Mouse (Mus musculus) MEL (cell line): Measurements from ENCODE around the gene Zfp64. TPM values are rescaled to one million over a fixed set of nuclear protein-coding genes. Genes with fewer than 3 reads are reported as not detected.

Experiments
- DNase-seq: peaks from one replicate; pipeline ENCODE4 v3.0.0; 2011; ENCODE audit warnings: low read depth, low spot score
- H3K27ac ChIP-seq: 2 replicates; pipeline ENCODE4 v1.5.1; 2012; ENCODE audit warnings: low read depth, mild to moderate bottlenecking, control low read depth, low read length, moderate library complexity; ENCODE audit not compliant: control insufficient read depth
- H3K27me3 ChIP-seq, 2 experiments: fragments of 150-350 bp in 1 of 2; sonication (generic) in 1 of 2; 2 replicates each; pipeline ENCODE4 v1.6.1; 2012; ENCODE audit warnings: low read length in 2 of 2, mild to moderate bottlenecking in 2 of 2, improper control_type of control experiment in 1 of 2, moderate library complexity in 1 of 2; ENCODE audit not compliant: insufficient read depth in 2 of 2, control insufficient read depth in 1 of 2
- H3K36me3 ChIP-seq, 2 experiments: 2 replicates each; pipeline ENCODE4 v1.6.1; 2012 to 2014; ENCODE audit warnings: low read length in 2 of 2, improper control_type of control experiment in 1 of 2, inconsistent platforms in 1 of 2, mild to moderate bottlenecking in 1 of 2; ENCODE audit not compliant: insufficient read depth in 2 of 2, control insufficient read depth in 1 of 2
- H3K4me1 ChIP-seq, 2 experiments: fragments of 150-350 bp in 1 of 2; sonication (generic) in 1 of 2; 2 replicates each; pipeline ENCODE4 v1.6.1; 2012; ENCODE audit warnings: low read length in 2 of 2, improper control_type of control experiment in 1 of 2, mild to moderate bottlenecking in 1 of 2; ENCODE audit not compliant: insufficient read depth in 2 of 2, control insufficient read depth in 1 of 2
- H3K4me3 ChIP-seq, 2 experiments: fragments of 150-350 bp in 1 of 2; sonication (generic) in 1 of 2; 2 replicates each; pipeline ENCODE4 v1.5.1; 2012; ENCODE audit warnings: low read depth in 2 of 2, low read length in 2 of 2, mild to moderate bottlenecking in 2 of 2, moderate library complexity in 2 of 2, control low read depth in 1 of 2, improper control_type of control experiment in 1 of 2; ENCODE audit not compliant: control insufficient read depth in 1 of 2, insufficient read depth in 1 of 2
- H3K79me2 ChIP-seq: 2 replicates; pipeline ENCODE4 v1.6.1; 2012; ENCODE audit warnings: mild to moderate bottlenecking, low read length, moderate library complexity; ENCODE audit not compliant: control insufficient read depth, poor library complexity, insufficient read depth
- H3K9ac ChIP-seq: 2 replicates; pipeline ENCODE4 v1.6.1; 2012; ENCODE audit warnings: low read depth, mild to moderate bottlenecking, control low read depth, low read length, moderate library complexity; ENCODE audit not compliant: control insufficient read depth, poor library complexity, severe bottlenecking
- H3K9me3 ChIP-seq: fragments of 150-350 bp; sonication (generic); replicated peaks from 2 replicates; pipeline ENCODE4 v1.6.1; 2012; ENCODE audit warnings: mild to moderate bottlenecking, low read length, improper control_type of control experiment, moderate library complexity; ENCODE audit not compliant: insufficient read depth
- BHLHE40 ChIP-seq: IDR thresholded peaks from 2 replicates; pipeline ENCODE4 v1.6.1; 2012; ENCODE audit warnings: low read depth, mild to moderate bottlenecking, inconsistent platforms, low read length, improper control_type of control experiment, borderline replicate concordance
- CHD1 ChIP-seq: IDR thresholded peaks from 2 replicates; pipeline ENCODE4 v1.6.1; 2012; ENCODE audit warnings: low read depth, mild to moderate bottlenecking, inconsistent platforms, low read length, improper control_type of control experiment
- CTCF ChIP-seq, 3 experiments: IDR thresholded peaks in 2 of 3; conservative IDR thresholded peaks in 1 of 3; 2 replicates each; pipeline ENCODE4 v1.5.1; 2011 to 2012; ENCODE audit warnings: low read length in 3 of 3, low read depth in 2 of 3, mild to moderate bottlenecking in 2 of 3, improper control_type of control experiment in 1 of 3, inconsistent platforms in 1 of 3, mixed read lengths in 1 of 3, moderate library complexity in 1 of 3; ENCODE audit not compliant: control insufficient read depth in 1 of 3, insufficient read depth in 1 of 3, poor library complexity in 1 of 3, severe bottlenecking in 1 of 3
- E2F4 ChIP-seq: IDR thresholded peaks from 2 replicates; pipeline ENCODE4 v1.6.1; 2011; ENCODE audit warnings: low read depth, low read length, improper control_type of control experiment, borderline replicate concordance
- JUND ChIP-seq: IDR thresholded peaks from 2 replicates; pipeline ENCODE4 v1.6.1; 2011; ENCODE audit warnings: low read depth, mild to moderate bottlenecking, improper control_type of control experiment, low read length
- KAT2A ChIP-seq: conservative IDR thresholded peaks from 2 replicates; pipeline ENCODE4 v1.6.1; 2012; ENCODE audit warnings: low read depth, low read length, improper control_type of control experiment, inconsistent platforms
- MEF2A ChIP-seq: IDR thresholded peaks from 2 replicates; pipeline ENCODE4 v1.6.1; 2014; ENCODE audit warnings: low read depth, mild to moderate bottlenecking, inconsistent platforms, low read length, improper control_type of control experiment; ENCODE audit not compliant: poor library complexity, insufficient replicate concordance, severe bottlenecking; ENCODE audit errors: extremely low read depth
- NRF1 ChIP-seq: IDR thresholded peaks from 2 replicates; pipeline ENCODE4 v1.6.1; 2014; ENCODE audit warnings: low read depth, mild to moderate bottlenecking, inconsistent platforms, low read length, improper control_type of control experiment, moderate library complexity; ENCODE audit not compliant: poor library complexity, insufficient read depth, severe bottlenecking
- SMC3 ChIP-seq: IDR thresholded peaks from 2 replicates; pipeline ENCODE4 v1.6.1; 2011; ENCODE audit warnings: low read depth, low read length, improper control_type of control experiment
- TAL1 ChIP-seq: IDR thresholded peaks from 2 replicates; pipeline ENCODE4 v1.6.1; 2012; ENCODE audit warnings: mild to moderate bottlenecking, inconsistent platforms, low read length, moderate library complexity, mixed read lengths
- UBTF ChIP-seq: IDR thresholded peaks from 2 replicates; pipeline ENCODE4 v1.6.1; 2012; ENCODE audit warnings: low read depth, mild to moderate bottlenecking, inconsistent platforms, low read length, improper control_type of control experiment, moderate library complexity, borderline replicate concordance; ENCODE audit not compliant: insufficient read depth
- USF2 ChIP-seq, 2 experiments: IDR thresholded peaks; 2 replicates each; pipeline ENCODE4 v1.6.1; 2011 to 2012; ENCODE audit warnings: improper control_type of control experiment in 2 of 2, low read length in 2 of 2, borderline replicate concordance in 1 of 2, inconsistent platforms in 1 of 2, low read depth in 1 of 2, mild to moderate bottlenecking in 1 of 2; ENCODE audit not compliant: insufficient read depth in 1 of 2
- ZKSCAN1 ChIP-seq: IDR thresholded peaks from 2 replicates; pipeline ENCODE4 v1.6.1; 2012; ENCODE audit warnings: low read depth, mild to moderate bottlenecking, inconsistent platforms, low read length, improper control_type of control experiment, moderate library complexity
- polyA plus RNA-seq, 2 experiments: library from polyadenylated mRNA; stranded (reverse) in 1 of 2; unstranded in 1 of 2; fragments of >175 nt in 1 of 2; fragments of >200 nt in 1 of 2; gene quantifications; 2 replicates each; pipeline versions ENCODE4 v1.2.1 to v1.2.4; 2012; ENCODE audit warnings: low replicate concordance in 2 of 2, low read depth in 1 of 2; ENCODE audit not compliant: insufficient read length in 2 of 2, insufficient read depth in 1 of 2, missing spikeins in 1 of 2
- total RNA-seq: library from RNA; depleted of rRNA; stranded (reverse); fragments of 300-350 nt; gene quantifications from 2 replicates; pipeline ENCODE4 v1.2.3, GENCODE M21; 2012

The Zfp64 gene
- total and polyA plus RNA-seq, 3 experiments, result 22.4 to 35.8 TPM; not detected in 1

- no peak overlapping the region for H3K27ac ChIP-seq
- TF ChIP-seq JUND, result no peak
- TF ChIP-seq SMC3, result no peak
- no peak for TF ChIP-seq ZKSCAN1
- no peak for TF ChIP-seq MEF2A
- no peak for TF ChIP-seq NRF1
- TF ChIP-seq BHLHE40, result no peak
- TF ChIP-seq KAT2A, result no peak
- TF ChIP-seq UBTF, result no peak
- TF ChIP-seq TAL1, result no peak
- TF ChIP-seq, all 39 proteins: peak for 0
- H3K4me1 ChIP-seq, result no peaks in the 10 kb centered on the region
- no peaks in the 10 kb centered on the region for H3K9me3 ChIP-seq
- no peak overlapping the region for H3K4me3 ChIP-seq
- H3K27me3 ChIP-seq, result no peaks in the 10 kb centered on the region
- H3K9ac ChIP-seq, result no peak overlapping the region
- no peak for DNase-seq
- no peaks in the 10 kb centered on the region for H3K36me3 ChIP-seq
- H3K79me2 ChIP-seq, result no peaks in the 10 kb centered on the region
Observed at GRCm38 (mm10) chr2:168939261-168939933, 16.0 kb downstream of the Zfp64 start.

DNA sequence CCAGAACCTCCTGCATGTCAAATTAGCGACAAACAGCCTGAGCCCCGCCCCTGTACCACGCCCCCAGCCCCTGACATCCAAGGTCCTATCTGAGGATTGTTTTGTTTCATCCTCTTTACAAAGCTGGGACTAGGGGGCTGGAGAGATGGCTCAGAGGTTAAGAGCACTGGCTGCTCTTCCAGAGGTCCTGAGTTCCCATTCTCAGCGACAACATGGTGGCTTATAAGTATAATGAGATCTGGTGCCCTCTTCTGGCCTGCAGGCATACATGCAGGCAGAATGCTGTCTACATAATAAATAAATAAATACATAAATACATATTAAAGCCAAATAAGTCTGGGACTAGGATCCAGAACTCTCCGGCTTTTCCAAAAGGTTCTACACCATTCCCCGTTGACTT, 18.5 kb downstream of the Zfp64 start:
- no peaks in the 10 kb centered on the region for H3K9me3 ChIP-seq
- H3K4me3 ChIP-seq, result no peak overlapping the region
- H3K27me3 ChIP-seq, result no peaks in the 10 kb centered on the region
- H3K79me2 ChIP-seq, result no peaks in the 10 kb centered on the region
- DNase-seq, result peak; percentile 16
- no peaks in the 10 kb centered on the region for H3K4me1 ChIP-seq
- H3K27ac ChIP-seq, result no peak overlapping the region
- no peaks in the 10 kb centered on the region for H3K36me3 ChIP-seq
- H3K9ac ChIP-seq, result no peak overlapping the region
- TF ChIP-seq JUND, result no peak
- TF ChIP-seq SMC3, result no peak
- no peak for TF ChIP-seq CHD1
- TF ChIP-seq USF2 (IDR thresholded peaks at IDR 0.05; ENCODE audit: borderline replicate concordance in 1 of 2, insufficient read depth in 1 of 2, low read depth in 1 of 2, low read length in 2 of 2), result no peak
- TF ChIP-seq CTCF (IDR thresholded peaks at IDR 0.05 in 2 of 3, conservative IDR thresholded peaks at IDR 0.05 in 1 of 3; ENCODE audit: control insufficient read depth in 1 of 3, insufficient read depth in 1 of 3, low read depth in 2 of 3, low read length in 3 of 3, poor library complexity in 1 of 3, severe bottlenecking in 1 of 3), result peak in 1 of 3 experiments; percentile 10; a peak in 1 of 6 replicates
- TF ChIP-seq E2F4, result no peak
- no peak for TF ChIP-seq BHLHE40
